Mouse (Mus musculus) thymus, postnatal 4 days (tissue): ENCODE results near the gene Ralbp1.

Experiments
- DNase-seq: peaks from one replicate; pipeline ENCODE4 v3.0.0; 2021

The Ralbp1 gene

GRCm38 (mm10) chr17:65889476-65889875, 3.9 kb upstream of the Ralbp1 start:
- no peak for DNase-seq

GRCm38 (mm10) chr17:65886571-65886970, 973 bp upstream of the Ralbp1 start:
- DNase-seq = no peak

- DNase-seq = no peak
Observed at GRCm38 (mm10) chr17:65885398-65885696, 251 bp downstream of the Ralbp1 start.

GRCm38 (mm10) chr17:65884691-65885397, 754 bp downstream of the Ralbp1 start:
- DNase-seq = peak; percentile 98

GRCm38 (mm10) chr17:65884061-65884669, 1.4 kb downstream of the Ralbp1 start:
- peak; percentile 75 for DNase-seq

- no peak for DNase-seq
Observed at GRCm38 (mm10) chr17:65877026-65877425, 8.6 kb downstream of the Ralbp1 start.

- peak; percentile 48 for DNase-seq
Observed at GRCm38 (mm10) chr17:65873834-65874233, 11.8 kb downstream of the Ralbp1 start.

GRCm38 (mm10) chr17:65873156-65873555, 12.4 kb downstream of the Ralbp1 start:
- no peak for DNase-seq

- peak; percentile 86 for DNase-seq
Observed at GRCm38 (mm10) chr17:65872652-65873051, 12.9 kb downstream of the Ralbp1 start.

- peak; percentile 40 for DNase-seq
Observed at GRCm38 (mm10) chr17:65872051-65872450, 13.5 kb downstream of the Ralbp1 start.

- DNase-seq = no peak
Observed at GRCm38 (mm10) chr17:65871641-65872041, 14.0 kb downstream of the Ralbp1 start.

GRCm38 (mm10) chr17:65870146-65870545, 15.5 kb downstream of the Ralbp1 start:
- peak; percentile 95 for DNase-seq

GRCm38 (mm10) chr17:65869720-65870119, 15.9 kb downstream of the Ralbp1 start:
- DNase-seq = peak; percentile 11

GRCm38 (mm10) chr17:65867996-65868395, 17.6 kb downstream of the Ralbp1 start:
- DNase-seq = no peak

GRCm38 (mm10) chr17:65866201-65866600, 19.4 kb downstream of the Ralbp1 start:
- no peak for DNase-seq

GRCm38 (mm10) chr17:65865265-65865664, 20.3 kb downstream of the Ralbp1 start:
- DNase-seq = no peak

GRCm38 (mm10) chr17:65864742-65865141, 20.9 kb downstream of the Ralbp1 start:
- no peak for DNase-seq

- DNase-seq = no peak
Observed at GRCm38 (mm10) chr17:65863830-65864229, 21.8 kb downstream of the Ralbp1 start.

- peak; percentile 74 for DNase-seq
Observed at GRCm38 (mm10) chr17:65862579-65862978, 23.0 kb downstream of the Ralbp1 start.

- DNase-seq = no peak
Observed at GRCm38 (mm10) chr17:65857617-65858016, 28.0 kb downstream of the Ralbp1 start.

- DNase-seq = no peak
Observed at GRCm38 (mm10) chr17:65854006-65854405, 31.6 kb downstream of the Ralbp1 start.

GRCm38 (mm10) chr17:65853326-65853725, 32.3 kb downstream of the Ralbp1 start:
- no peak for DNase-seq

GRCm38 (mm10) chr17:65851749-65852148, 33.8 kb downstream of the Ralbp1 start:
- no peak for DNase-seq

- no peak for DNase-seq
Observed at GRCm38 (mm10) chr17:65850487-65850886, 35.1 kb downstream of the Ralbp1 start.
